Mouse (Mus musculus) stomach, embryonic 16.5 days (tissue): ENCODE data around the gene Nox4. TPM values are rescaled to one million over a fixed set of nuclear protein-coding genes. Genes with fewer than 3 reads are reported as not detected.
"Not testable (repeated sequence)": the region's sequence is repeated elsewhere in the genome, so short reads cannot be mapped to it uniquely, and the experiment has no call there.

Experiments
- ATAC-seq: fragments of 200-750 bp; cut with Nextera tagmentation; 2 replicates; pipeline ENCODE4 v1.8.0; 2017; ENCODE audit warnings: moderate number of reproducible peaks, moderate TSS enrichment; ENCODE audit not compliant: insufficient read depth, low FRiP score
- H3K27ac ChIP-seq: fragments of 300-500 bp; sonication (generic); 2 replicates; pipeline ENCODE4 v1.5.1; 2014; ENCODE audit warnings: low read length
- H3K27me3 ChIP-seq: fragments of 300-500 bp; sonication (generic); 2 replicates; pipeline ENCODE4 v1.6.1; 2014; ENCODE audit warnings: low read length, control low read depth, mixed read lengths; ENCODE audit not compliant: control insufficient read depth, insufficient read depth
- H3K36me3 ChIP-seq: fragments of 300-500 bp; sonication (generic); 2 replicates; pipeline ENCODE4 v1.6.1; 2014; ENCODE audit warnings: low read length; ENCODE audit not compliant: control insufficient read depth, insufficient read depth
- H3K4me1 ChIP-seq: fragments of 300-500 bp; sonication (generic); 2 replicates; pipeline ENCODE4 v1.6.1; 2014; ENCODE audit warnings: low read length, control low read depth, mixed read lengths; ENCODE audit not compliant: control insufficient read depth, insufficient read depth
- H3K4me2 ChIP-seq: fragments of 300-500 bp; sonication (generic); 2 replicates; pipeline ENCODE4 v1.6.1; 2014; ENCODE audit warnings: low read depth, low read length, mixed read lengths
- H3K4me3 ChIP-seq: fragments of 300-500 bp; sonication (generic); replicated peaks from 2 replicates; pipeline ENCODE4 v1.5.1; 2014; ENCODE audit warnings: mild to moderate bottlenecking, low read length
- H3K9ac ChIP-seq: fragments of 300-500 bp; sonication (generic); 2 replicates; pipeline ENCODE4 v1.6.1; 2014; ENCODE audit warnings: low read length
- H3K9me3 ChIP-seq: fragments of 300-500 bp; sonication (generic); replicated peaks from 2 replicates; pipeline ENCODE4 v1.6.1; 2016; ENCODE audit warnings: low read length, control low read depth; ENCODE audit not compliant: control insufficient read depth
- WGBS: fragments of 180-500 bp; shearing (Covaris S2); extraction: QIAGEN DNeasy Blood & Tissue Kit; methylation state at CpG from one replicate; pipeline ENCODE4 v1.1.7; 2014; 5-methylcytosine and 5-hydroxymethylcytosine counted together
- polyA plus RNA-seq: library from polyadenylated mRNA; unstranded; fragments of >200 nt; fragmentation: Nextera tagmentation; extraction: Ambion mirVana; gene quantifications from 2 replicates; pipeline ENCODE4 v1.2.1, GENCODE M21; 2015

The Nox4 gene
- polyA plus RNA-seq, 1 experiment from 2014 or later = 4.0 TPM

GRCm38 (mm10) chr7:87352818-87353217 lies 106.9 kb downstream of the Nox4 start:
- Histone ChIP-seq H3K4me1 (no peaks in the 10 kb centered on the region), H3K9ac (no peak overlapping the region), H3K27ac (no peak overlapping the region), H3K4me2 (no peak overlapping the region), H3K36me3 (no peaks in the 10 kb centered on the region), H3K4me3 (no peak overlapping the region), H3K27me3 (no peaks in the 10 kb centered on the region), H3K9me3 (no peaks in the 10 kb centered on the region)
- ATAC-seq = no peak
- 42% methylated on average over 2 of the region's 2 CpGs for WGBS

- Histone ChIP-seq H3K4me2 (no peak overlapping the region), H3K9ac (no peak overlapping the region), H3K27ac (no peak overlapping the region), H3K36me3 (no peaks in the 10 kb centered on the region), H3K4me1 (no peaks in the 10 kb centered on the region), H3K4me3 (no peak overlapping the region), H3K9me3 (no peaks in the 10 kb centered on the region), H3K27me3 (no peaks in the 10 kb centered on the region)
- no peak for ATAC-seq
These were observed 121.9 kb downstream of the Nox4 start for GRCm38 (mm10) chr7:87367834-87368233.

- H3K9me3 ChIP-seq = no peaks in the 10 kb centered on the region
- no peaks in the 10 kb centered on the region for H3K4me1 ChIP-seq
- H3K4me2 ChIP-seq = no peak overlapping the region
- no peak for ATAC-seq
- H3K36me3 ChIP-seq = no peaks in the 10 kb centered on the region
- WGBS = 80% methylated on average over 1 of the region's 1 CpGs
- no peak overlapping the region for H3K9ac ChIP-seq
- no peaks in the 10 kb centered on the region for H3K27me3 ChIP-seq
- H3K4me3 ChIP-seq = no peak overlapping the region
- H3K27ac ChIP-seq = no peak overlapping the region
These were observed 123.2 kb downstream of the Nox4 start for GRCm38 (mm10) chr7:87369131-87369530.

- no peak for ATAC-seq
- H3K9me3 ChIP-seq = no peaks in the 10 kb centered on the region
- 45% methylated on average over 2 of the region's 2 CpGs for WGBS
- H3K4me2 ChIP-seq = no peak overlapping the region
- H3K27me3 ChIP-seq = no peaks in the 10 kb centered on the region
- H3K9ac ChIP-seq = no peak overlapping the region
- H3K36me3 ChIP-seq = no peaks in the 10 kb centered on the region
- H3K4me3 ChIP-seq = no peak overlapping the region
- no peak overlapping the region for H3K27ac ChIP-seq
- no peaks in the 10 kb centered on the region for H3K4me1 ChIP-seq
These were observed 124.9 kb downstream of the Nox4 start for GRCm38 (mm10) chr7:87370789-87371188.

- WGBS = 68% methylated on average over 2 of the region's 2 CpGs
- H3K4me3 ChIP-seq = no peak overlapping the region
These were observed 125.4 kb downstream of the Nox4 start for GRCm38 (mm10) chr7:87371316-87371715.

GRCm38 (mm10) chr7:87374322-87374721 lies 128.4 kb downstream of the Nox4 start:
- Histone ChIP-seq H3K36me3 (no peaks in the 10 kb centered on the region), H3K4me1 (no peaks in the 10 kb centered on the region), H3K9ac (no peak overlapping the region), H3K9me3 (no peaks in the 10 kb centered on the region), H3K27ac (no peak overlapping the region), H3K27me3 (no peaks in the 10 kb centered on the region), H3K4me3 (no peak overlapping the region), H3K4me2 (no peak overlapping the region)
- ATAC-seq = no peak

More at GRCm38 (mm10) chr7:87371316-87371715, 125.4 kb downstream of the Nox4 start:
- Histone ChIP-seq H3K9ac (no peak overlapping the region), H3K36me3 (no peaks in the 10 kb centered on the region), H3K27ac (no peak overlapping the region), H3K9me3 (no peaks in the 10 kb centered on the region), H3K4me1 (no peaks in the 10 kb centered on the region), H3K4me2 (no peak overlapping the region), H3K27me3 (no peaks in the 10 kb centered on the region)
- ATAC-seq = no peak

GRCm38 (mm10) chr7:87374935-87375334 lies 129.0 kb downstream of the Nox4 start:
- H3K4me2 ChIP-seq = no peak overlapping the region
- H3K27ac ChIP-seq = no peak overlapping the region
- H3K4me1 ChIP-seq = no peaks in the 10 kb centered on the region
- H3K36me3 ChIP-seq = no peaks in the 10 kb centered on the region
- H3K9ac ChIP-seq = no peak overlapping the region
- no peak for ATAC-seq
- WGBS = 63% methylated on average over 2 of the region's 2 CpGs
- no peaks in the 10 kb centered on the region for H3K9me3 ChIP-seq
- no peaks in the 10 kb centered on the region for H3K27me3 ChIP-seq
- no peak overlapping the region for H3K4me3 ChIP-seq

GRCm38 (mm10) chr7:87397023-87397422 lies 151.1 kb downstream of the Nox4 start:
- H3K27ac ChIP-seq = no peak overlapping the region
- no peak overlapping the region for H3K4me3 ChIP-seq
- no peak overlapping the region for H3K9ac ChIP-seq
- no peaks in the 10 kb centered on the region for H3K36me3 ChIP-seq
- no peak overlapping the region for H3K4me2 ChIP-seq
- no peaks in the 10 kb centered on the region for H3K27me3 ChIP-seq
- no peak for ATAC-seq
- H3K4me1 ChIP-seq = no peaks in the 10 kb centered on the region
- WGBS = 93% methylated on average over 7 of the region's 7 CpGs
- no peaks in the 10 kb centered on the region for H3K9me3 ChIP-seq

GRCm38 (mm10) chr7:87411373-87411772 lies 165.5 kb downstream of the Nox4 start:
- H3K4me3 ChIP-seq, H3K4me1 ChIP-seq, ATAC-seq, H3K9ac ChIP-seq, H3K4me2 ChIP-seq, H3K9me3 ChIP-seq, H3K27me3 ChIP-seq, H3K36me3 ChIP-seq, H3K27ac ChIP-seq: not testable (repeated sequence)
- 10% methylated on average over 4 of the region's 4 CpGs for WGBS

GRCm38 (mm10) chr7:87413271-87413670 lies 167.4 kb downstream of the Nox4 start:
- no peaks in the 10 kb centered on the region for H3K4me1 ChIP-seq
- no peak overlapping the region for H3K4me2 ChIP-seq
- no peaks in the 10 kb centered on the region for H3K9me3 ChIP-seq
- ATAC-seq = no peak
- H3K4me3 ChIP-seq = no peak overlapping the region
- WGBS = 15% methylated on average over 1 of the region's 1 CpGs
- no peaks in the 10 kb centered on the region for H3K36me3 ChIP-seq
- H3K27ac ChIP-seq = no peak overlapping the region
- H3K9ac ChIP-seq = no peak overlapping the region
- H3K27me3 ChIP-seq = no peaks in the 10 kb centered on the region
